Mouse (Mus musculus) A20 (cell line): ENCODE data around the gene Rptor.

ENCODE experiments used
- DNase-seq: peaks from one replicate; pipeline ENCODE4 v3.0.0-alpha.2; 2011; ENCODE audit warnings: low read depth, low spot score

Gene Rptor

DNA sequence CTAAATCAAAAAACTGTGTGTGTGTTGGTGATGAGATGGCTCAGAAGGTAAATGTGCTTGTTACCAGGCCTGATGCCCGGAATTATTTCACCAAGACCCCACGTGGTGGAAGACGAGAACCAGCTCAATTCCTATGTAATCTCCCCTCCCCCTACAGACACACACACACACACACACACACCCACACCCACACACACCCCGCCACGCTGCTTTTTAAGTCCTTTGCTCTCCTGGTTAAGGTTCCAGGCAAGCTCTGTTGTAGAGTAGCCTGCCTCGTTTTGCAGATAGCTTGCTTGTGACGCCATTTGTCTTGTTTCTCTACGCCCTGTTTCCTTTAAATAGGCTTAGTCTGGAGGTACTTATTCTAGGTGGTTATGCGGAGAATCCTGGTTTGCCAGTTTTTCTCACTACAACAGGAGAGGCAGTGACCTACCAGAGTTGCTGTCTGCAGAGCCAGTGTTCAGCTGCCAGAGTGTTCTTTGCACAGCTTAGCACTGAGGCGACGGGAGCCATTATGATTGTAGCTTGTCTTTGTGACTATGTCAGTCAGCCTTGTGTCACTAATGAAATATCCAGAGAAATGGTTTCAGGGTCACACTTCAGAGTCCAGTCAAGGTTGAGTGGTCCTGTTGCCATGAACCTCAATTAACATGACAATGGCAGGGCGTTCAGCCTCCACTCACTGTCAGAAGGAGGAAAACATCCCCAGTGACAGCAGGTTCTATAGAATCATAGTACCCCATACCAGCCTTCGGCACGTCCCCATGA, 42.1 kb downstream of the Rptor start:
- DNase-seq, result no peak

DNA sequence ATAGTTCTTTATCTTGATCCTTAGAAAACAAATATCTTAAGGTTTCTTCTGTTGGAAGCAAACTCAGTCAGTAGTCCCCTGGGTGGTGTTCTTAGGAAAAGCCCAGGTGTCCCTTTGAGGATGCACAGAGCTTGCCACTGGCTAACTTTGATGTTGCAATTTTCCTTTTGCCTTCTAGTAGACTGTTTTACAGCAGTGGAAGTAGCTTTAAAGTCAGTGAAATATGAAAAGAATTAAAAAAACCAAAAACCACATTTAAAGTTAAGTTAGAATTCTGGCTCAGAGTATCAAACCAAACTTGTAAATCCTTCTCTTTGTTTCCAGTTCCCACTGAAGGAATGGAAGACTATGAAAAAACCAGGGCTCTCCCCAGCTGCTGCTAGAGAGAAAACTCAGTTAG, 47.8 kb downstream of the Rptor start:
- no peak for DNase-seq

DNA sequence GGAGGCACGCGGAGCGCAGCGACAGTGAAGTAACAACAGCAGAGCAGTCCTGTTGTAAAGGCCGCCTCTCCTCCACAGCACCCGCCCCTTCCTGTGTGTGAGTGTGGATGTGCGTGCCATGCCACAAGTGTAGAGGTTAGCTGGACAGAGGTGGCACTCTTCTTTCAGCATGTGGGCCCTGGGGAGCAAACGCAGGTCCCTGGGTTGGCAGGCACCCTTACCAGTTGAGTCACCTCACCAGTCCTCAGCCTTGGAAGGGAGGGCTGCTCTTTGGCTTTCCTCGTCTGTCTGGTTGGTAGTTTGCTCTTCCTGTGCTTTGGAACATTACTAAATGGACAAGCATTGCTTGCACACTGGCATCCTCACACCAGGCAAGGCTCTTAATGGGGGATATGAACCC, 50.6 kb downstream of the Rptor start:
- DNase-seq, result no peak

DNA sequence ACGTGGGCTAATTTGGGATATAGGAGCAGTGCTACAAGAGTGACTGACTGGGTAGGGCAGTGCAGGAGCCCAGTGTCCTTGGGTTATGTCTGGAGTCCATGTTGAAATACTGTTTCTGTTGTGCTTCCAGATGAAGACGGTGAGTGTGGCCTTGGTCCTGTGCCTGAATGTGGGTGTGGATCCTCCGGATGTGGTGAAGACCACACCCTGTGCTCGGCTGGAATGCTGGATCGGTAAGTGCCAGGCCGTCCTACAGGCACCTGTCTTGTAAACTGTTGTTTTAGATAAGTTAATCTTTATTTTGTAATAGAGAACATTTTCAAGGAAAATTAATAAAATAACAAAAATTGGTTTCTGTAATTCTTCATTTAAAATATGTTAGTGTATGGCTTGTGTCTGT, 54.8 kb downstream of the Rptor start:
- DNase-seq, result no peak

DNA sequence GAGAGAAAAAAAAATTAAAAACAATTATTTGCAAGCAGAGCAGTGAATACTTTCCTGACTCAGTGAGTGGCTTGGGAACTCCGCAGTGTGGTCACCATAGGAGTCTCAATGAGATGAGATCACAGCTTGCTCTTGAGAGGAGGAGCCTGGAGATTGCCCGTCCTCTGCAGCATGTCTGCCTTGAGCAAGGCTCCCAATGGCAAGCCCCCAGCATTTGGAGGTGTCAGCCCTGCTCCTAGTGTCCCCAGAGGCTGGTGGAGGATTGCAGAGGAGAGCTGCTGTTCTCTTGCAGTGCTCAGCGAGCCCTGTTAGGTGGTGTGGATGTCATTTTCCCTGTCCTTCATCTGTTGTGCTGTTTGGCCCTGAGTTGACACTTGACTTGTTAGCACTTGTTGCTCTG, 56.6 kb downstream of the Rptor start:
- DNase-seq, result no peak

DNA sequence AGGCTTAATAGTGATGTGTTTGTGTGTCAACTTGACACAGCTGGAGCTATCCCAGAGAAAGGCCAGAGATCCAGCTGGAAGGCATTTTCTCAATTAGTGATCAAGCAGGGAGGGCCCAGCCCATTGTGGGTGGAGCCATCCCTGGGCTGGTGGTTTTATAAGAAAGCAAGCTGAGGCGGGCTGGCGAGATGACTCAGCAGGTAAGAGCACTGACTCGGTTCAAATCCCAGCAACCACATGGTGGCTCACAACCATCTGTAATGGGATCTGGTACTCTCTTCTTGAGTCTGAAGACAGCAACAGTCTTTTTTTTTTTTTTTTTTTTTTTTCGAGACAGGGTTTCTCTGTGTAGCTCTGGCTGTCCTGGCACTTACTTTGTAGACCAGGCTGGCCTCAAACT, 58.8 kb downstream of the Rptor start:
- DNase-seq, result peak; percentile 43

DNA sequence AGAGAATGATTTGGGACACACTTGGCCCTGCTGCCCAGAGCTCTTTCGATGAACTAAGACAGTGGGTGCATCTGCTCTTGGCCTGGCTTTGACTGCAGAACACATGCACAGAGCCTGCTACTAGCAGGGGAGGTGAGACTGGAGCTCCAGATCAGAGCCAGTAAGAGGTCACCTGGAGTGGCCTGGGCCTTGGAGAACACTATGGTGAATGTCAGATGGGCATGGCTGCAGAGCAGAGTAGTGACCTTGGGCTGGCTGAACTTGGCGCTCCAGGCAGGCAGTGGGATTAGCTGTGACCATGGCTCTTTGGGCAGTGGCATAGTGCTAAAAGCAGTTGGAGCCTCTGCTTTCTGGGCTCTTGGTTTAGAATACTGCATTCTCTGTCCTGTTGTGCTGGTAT, 61.2 kb downstream of the Rptor start:
- no peak for DNase-seq

DNA sequence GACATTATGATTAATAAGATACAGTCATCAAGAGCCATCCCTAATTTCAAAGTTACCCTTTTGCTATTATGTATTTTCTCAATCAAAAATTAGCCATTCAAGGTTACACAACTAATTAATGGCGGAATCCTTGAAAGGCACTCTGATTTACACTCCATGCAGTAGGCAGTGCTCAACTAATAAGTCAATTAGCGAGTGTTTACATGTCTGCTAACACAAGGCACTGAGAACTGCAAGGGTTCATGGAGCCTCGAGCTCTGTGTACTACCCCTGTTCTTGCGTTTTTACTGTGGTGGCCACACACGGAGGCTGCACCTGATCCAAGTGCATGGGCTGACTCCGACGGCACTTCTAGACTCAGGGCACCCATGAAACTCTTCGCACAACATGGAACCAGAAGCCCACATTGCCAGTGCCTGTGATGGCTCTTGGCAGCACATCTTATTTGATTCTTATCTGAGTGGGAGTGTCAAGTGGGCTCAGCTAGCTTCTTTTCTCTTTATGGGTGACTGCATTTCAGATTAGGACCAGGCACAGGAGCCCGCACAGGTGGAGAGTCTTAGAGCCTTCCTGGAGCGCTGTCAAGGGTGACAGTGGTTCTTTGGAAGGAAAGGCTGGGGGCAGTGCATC, 62.1 kb downstream of the Rptor start:
- no peak for DNase-seq

DNA sequence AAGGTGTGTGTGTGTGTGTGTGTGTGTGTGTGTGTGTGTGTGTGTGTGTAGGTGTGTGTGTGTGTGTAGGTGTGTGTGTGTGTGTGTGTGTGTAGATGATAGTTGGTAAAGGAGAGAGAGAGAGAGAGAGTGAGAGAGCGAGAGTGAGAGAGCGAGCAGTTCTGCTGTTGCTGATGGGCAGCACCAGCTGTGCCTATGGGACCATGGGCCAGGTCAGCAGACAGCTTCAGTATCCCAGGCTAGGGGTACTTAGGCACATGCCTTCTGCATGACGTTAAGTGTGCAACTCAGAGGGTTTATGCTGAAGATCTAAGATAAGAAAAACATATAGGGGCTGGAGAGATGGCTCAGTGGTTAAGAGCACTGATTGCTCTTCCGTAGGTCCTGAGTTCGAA, 62.6 kb downstream of the Rptor start:
- DNase-seq, result no peak

DNA sequence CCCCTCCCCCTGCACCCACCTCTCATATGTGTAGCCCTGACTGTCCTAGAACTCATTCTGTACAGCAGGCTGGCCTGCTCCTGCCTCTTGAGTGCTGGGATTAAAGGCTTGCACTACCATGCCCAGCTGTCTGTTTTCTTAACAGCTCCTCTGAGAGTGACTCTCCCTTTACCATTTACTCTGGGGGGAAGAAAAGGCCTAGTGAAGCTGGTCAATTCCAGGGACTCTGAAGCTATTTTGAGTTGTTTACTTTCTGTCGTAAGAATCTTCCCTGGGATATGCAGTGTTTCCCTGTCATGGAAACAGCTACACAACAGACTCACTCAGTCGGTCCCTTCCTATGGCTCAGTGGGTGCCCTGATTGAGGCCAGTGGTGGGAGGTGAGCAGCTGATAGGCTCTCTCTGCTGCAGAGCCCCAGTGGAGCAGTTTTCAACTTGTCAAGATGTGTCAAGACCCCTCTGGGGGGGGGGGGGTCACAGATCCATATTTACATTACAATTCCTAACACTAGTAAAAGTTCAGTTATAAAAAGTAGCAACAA, 63.9 kb downstream of the Rptor start:
- no peak for DNase-seq

DNA sequence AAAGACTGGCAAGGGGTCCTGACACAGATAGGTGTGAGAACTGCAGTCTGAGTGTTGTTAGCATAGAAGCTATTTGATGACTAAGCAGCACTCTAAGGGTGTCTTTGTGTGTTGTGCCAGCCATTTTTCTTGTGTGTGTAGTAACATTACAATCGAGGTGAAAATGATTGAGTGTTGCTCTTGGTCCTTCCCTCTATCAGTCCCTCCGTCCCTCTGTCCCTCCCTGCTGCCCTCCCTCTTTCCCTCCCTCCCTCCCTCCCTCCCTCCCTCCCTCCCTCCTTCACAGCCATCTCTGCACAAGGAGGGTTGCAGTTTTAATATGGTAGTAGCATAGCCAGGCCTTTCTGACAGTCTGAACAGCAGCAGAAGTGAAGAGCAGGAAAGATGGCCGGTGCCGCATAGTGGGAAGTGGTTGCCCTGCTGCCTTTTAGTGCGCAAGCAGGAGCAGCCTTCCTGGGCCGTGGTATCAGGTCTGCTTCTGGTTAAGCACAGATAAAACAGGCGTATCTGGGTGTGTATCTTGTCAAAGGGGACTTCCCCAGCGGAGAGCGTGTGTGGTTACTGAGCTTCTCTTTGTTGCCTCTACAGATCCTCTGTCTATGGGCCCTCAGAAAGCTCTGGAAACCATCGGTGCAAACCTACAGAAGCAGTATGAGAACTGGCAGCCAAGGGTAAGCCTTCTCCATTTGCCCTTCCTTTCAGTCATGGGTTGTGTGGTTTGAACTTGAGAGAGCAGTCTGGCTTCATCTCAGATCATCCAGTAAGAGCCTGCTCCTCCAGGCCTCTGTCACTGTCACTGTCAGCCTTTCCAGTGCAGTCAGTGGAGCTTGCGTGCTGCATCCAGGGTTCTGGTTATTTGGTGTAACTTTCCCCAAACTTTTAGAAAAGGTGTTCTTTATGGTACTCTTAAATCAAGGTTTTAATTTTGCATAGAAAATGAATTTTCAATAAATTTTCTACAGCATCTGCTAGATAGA, 68.3 kb downstream of the Rptor start:
- no peak for DNase-seq

DNA sequence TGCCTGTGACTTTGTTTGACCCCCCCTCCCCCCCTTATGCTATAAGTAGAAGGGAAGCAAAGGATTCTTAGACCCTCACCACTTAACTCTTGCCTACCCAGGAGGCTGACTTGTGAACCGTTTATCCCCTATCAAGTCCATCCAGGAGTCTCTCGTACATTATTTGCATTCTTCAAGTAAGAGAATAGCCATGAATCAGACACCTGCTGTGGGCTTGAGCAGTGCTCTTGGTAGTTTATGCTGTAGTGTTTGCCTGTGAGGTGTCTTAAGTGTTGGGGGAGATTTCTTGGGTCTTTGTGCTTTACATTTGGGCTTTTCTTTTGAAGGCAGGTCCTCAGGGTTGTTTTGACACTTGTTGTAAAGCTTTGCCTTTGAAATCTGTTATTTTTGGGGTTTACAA, 69.3 kb downstream of the Rptor start:
- no peak for DNase-seq

DNA sequence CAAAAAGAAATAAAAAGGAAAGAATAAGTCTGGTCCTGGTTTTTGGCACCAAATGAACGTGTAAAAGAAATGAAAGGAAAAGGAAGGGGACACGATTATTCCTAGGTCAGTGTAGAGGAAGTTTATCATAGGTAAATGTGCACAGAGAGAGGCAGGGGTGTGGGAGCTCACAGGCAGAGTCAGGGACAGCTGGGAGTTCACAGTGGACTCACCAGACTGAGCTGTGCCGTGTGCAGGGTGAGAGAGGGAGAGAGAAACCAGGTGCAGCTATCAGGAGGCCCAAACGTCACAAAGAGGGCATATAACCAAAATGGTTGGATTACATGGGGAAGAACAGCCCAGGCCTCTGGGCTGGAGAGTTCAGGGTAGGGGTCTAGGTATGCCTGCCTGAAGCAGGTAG, 70.1 kb downstream of the Rptor start:
- DNase-seq, result no peak

DNA sequence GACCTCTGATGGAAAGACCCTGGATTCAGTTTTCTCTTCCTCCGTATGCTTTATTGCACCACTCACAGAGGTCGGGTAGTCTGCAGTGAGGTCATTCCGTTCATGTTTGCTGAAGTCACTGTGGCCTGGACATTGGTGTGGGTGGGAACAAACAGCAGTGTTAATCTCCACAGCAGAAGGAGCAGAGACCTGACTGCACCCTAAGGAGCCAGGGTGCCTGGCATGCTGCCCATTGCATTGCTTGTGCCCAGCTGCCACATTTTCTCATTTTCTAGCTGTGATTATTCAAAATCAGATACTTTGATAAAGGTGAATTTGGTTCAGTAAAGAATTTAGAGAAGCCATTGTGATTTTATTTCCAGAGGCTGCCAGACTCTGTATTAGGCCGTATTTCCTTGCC, 72.1 kb downstream of the Rptor start:
- DNase-seq, result no peak

DNA sequence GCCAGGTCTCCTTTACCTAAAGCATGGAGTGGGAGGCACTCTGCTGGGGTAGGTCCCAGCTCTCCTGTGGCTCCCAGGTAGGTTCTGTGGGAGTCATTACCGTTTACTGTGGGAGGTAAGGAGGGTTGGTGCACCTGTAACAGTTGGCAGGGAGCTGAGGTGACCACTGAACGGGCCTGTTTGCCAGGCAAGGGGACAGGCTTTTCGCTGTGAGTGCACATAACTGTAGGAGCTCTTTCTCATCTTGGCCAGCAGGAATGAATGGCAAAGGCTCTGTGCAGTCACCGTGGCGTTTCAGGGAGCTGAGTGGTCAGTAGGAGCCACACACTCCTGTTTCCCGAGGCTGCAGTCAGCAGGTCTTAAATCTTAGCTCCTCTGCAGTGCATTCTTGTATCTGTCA, 72.8 kb downstream of the Rptor start:
- no peak for DNase-seq

DNA sequence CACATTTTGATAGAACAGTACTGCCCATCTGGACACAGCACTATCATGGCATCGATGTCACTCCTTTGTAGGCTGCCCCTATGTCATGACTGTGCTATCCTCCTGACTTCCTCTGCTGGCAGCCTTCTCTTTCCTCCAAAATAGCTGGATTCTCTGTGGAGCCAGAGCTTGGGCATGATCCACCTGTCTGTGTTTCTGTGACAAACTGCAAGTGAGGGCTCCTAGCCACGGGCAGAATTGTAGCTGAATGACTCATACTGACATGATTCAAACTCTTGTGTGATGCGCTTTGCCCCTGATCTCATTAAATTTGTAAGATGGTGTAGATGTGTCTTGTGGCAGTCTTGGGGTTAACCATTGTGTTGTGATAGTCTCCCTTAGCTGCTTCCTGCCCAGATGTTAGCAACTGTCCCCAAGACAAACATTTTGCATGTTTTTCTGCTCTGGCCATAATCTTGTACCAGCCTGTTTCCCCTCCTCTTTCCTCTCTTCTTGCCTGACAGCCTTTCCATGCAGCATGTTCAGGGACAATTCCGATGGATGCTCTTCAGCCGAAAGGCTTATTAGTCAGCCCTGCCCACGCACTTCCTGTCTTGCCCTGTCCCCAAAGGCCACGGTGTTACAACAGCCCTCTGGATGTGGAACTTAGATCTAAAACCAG, 74.2 kb downstream of the Rptor start:
- DNase-seq, result no peak

DNA sequence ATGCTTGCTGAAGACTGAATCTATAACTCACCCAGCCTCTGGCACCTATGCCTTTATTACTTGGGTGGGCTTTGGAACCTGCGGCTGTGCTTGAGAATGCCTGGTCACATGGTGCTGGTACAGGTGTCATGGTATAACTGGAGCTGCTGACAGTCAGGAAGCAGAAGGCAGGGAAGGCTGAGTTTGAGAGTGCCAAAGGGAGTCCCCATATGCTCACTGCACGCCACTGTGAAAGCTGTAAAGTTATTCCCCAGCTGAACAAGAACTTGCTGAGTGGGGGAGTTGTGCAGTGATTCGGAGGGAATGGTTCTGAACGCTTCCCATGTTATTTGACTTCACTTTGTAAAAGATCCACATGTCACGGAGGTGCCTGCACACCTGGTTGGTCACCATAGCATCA, 75.7 kb downstream of the Rptor start:
- no peak for DNase-seq

DNA sequence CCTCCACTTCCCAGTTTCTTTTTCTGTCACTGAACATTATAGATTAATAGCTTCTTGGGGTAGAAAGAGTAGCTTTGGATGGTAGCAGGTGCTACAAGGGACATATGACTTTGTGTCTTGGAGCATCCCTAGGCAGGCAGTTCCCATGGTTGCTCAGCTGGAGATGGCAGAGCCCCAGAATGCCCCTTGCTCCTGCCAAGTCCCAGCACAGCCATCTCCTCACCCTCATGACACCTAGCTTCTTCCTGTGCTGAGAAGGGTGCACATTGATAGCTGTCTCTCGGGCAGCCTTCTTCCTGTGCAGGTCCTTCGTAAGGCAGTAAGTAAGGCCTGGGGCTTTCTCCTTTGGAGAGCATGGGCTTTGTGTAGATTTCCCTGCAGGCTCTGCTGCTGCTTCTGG, 78.0 kb downstream of the Rptor start:
- DNase-seq, result no peak

DNA sequence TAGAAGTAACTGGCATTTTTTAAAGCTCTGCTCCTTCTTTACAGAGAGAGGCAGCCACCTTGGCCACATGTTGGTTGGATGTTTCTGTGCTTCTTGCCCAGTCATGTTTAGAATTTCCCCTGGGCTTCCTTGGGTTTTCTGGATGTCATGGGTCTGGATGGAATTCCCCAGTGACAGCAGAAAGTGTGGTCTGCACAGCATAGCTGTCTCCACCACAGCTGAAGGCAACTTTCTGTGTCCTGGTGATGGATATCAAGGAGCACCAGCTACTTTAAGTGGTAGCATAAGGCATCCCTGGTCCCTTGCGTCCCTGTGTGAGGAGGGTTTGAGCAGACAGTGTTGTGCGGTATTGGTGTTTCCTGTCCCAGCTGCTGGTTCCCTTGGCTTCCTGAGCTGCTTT, 79.6 kb downstream of the Rptor start:
- DNase-seq, result no peak

DNA sequence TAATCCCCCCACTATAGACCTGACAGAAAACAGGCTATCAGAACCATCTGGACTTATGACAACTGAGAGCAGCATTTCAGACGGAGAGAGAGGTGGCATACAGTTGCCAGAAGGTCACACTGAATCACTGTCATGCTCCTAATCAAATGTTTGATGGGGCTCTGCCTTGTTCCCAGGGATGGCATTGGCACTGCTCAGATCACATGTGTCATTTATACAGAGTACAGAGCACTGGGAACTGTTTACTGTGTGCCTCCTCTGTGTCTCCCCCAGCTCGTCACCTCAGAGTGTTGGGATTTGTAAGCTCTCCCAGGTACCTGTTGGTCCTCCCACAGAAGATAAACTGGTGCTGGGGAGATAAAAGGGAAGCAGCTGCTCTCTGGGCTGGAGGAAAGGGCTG, 81.1 kb downstream of the Rptor start:
- DNase-seq, result no peak

DNA sequence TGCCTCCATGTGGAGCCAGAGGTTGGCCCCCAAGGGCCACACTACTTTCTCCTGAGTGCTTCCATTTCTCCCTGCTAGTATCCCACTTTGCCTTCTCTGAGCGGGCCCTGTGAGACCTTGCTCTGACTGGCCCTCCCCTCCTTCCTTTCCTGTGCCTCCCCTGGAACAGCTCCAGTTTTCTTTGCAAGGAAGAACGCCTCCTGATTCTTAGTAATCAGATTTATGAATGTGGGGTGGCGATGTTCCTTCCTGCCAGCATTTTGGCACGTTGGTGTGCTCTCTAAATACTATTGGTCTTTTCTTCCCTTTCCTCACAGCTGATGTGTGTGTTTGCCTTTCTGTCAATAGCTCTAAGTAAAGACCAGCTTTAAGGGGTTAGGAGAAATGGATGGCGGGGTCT, 82.8 kb downstream of the Rptor start:
- no peak for DNase-seq
